Mouse (Mus musculus): ENCODE data around the gene Dnajb5. TPM values are rescaled to one million over a fixed set of nuclear protein-coding genes. Genes with fewer than 3 reads are reported as not detected.

Dnajb5 gene
- polyA plus RNA-seq, 1 experiment from 2014 or later: 1.2 TPM

Other genes with a start within 250 kb of the Dnajb5 start
- gene 4930578G10Rik, start 214.3 kb upstream of the Dnajb5 start, polyA plus RNA-seq (2016; fragmentation: Nextera tagmentation; extraction: Ambion mirVana): not detected in 2 replicates
- gene Ccl19, start 193.2 kb upstream of the Dnajb5 start, polyA plus RNA-seq (2016; fragmentation: Nextera tagmentation; extraction: Ambion mirVana): not detected in 2 replicates
- 0.38 TPM in 1 of 2 replicates, not detected in the other for gene Ccl21a, start 175.8 kb upstream of the Dnajb5 start, polyA plus RNA-seq (2016; fragmentation: Nextera tagmentation; extraction: Ambion mirVana)
- 0.15 and 0.18 TPM in 2 replicates for gene Fam205a1, start 95.9 kb upstream of the Dnajb5 start, polyA plus RNA-seq (2016; fragmentation: Nextera tagmentation; extraction: Ambion mirVana)
- gene Gm12394, start 93.0 kb upstream of the Dnajb5 start, polyA plus RNA-seq (2016; fragmentation: Nextera tagmentation; extraction: Ambion mirVana): 0.05 and 0.07 TPM in 2 replicates
- gene Fam205c, start 75.6 kb upstream of the Dnajb5 start, polyA plus RNA-seq (2016; fragmentation: Nextera tagmentation; extraction: Ambion mirVana): 0.24 and 0.33 TPM in 2 replicates
- gene Phf24, start 33.2 kb upstream of the Dnajb5 start, polyA plus RNA-seq (2016; fragmentation: Nextera tagmentation; extraction: Ambion mirVana): 0.18 and 0.26 TPM in 2 replicates
- gene 1700022I11Rik, start 19.8 kb downstream of the Dnajb5 start, polyA plus RNA-seq (2016; fragmentation: Nextera tagmentation; extraction: Ambion mirVana): 0.20 and 0.47 TPM in 2 replicates
- 354 and 366 TPM in 2 replicates for gene Vcp, start 50.7 kb downstream of the Dnajb5 start, polyA plus RNA-seq (2016; fragmentation: Nextera tagmentation; extraction: Ambion mirVana)
- gene Fancg, start 60.7 kb downstream of the Dnajb5 start, polyA plus RNA-seq (2016; fragmentation: Nextera tagmentation; extraction: Ambion mirVana): 12.3 and 13.6 TPM in 2 replicates
- 16.8 and 19.4 TPM in 2 replicates for gene Pigo, start 76.0 kb downstream of the Dnajb5 start, polyA plus RNA-seq (2016; fragmentation: Nextera tagmentation; extraction: Ambion mirVana)
- 280 and 292 TPM in 2 replicates for gene Stoml2, start 81.9 kb downstream of the Dnajb5 start, polyA plus RNA-seq (2016; fragmentation: Nextera tagmentation; extraction: Ambion mirVana)
- gene Fam214b, start 96.4 kb downstream of the Dnajb5 start, polyA plus RNA-seq (2016; fragmentation: Nextera tagmentation; extraction: Ambion mirVana): 28.9 and 32.2 TPM in 2 replicates
- 0.91 and 1.2 TPM in 2 replicates for gene Unc13b, start 109.1 kb downstream of the Dnajb5 start, polyA plus RNA-seq (2016; fragmentation: Nextera tagmentation; extraction: Ambion mirVana)